Mouse (Mus musculus) bone marrow, adult 2 months (tissue): ENCODE data around the gene Ano8. TPM values are rescaled to one million over a fixed set of nuclear protein-coding genes. Genes with fewer than 3 reads are reported as not detected.
A peak's percentile ranks its signal among the peaks of the same experiment; 100 is the strongest.

Experiments used
- H3K27ac ChIP-seq: fragments of 200-500 bp; 2 replicates; pipeline ENCODE4 v1.5.1; 2012; ENCODE audit warnings: low read depth, mild to moderate bottlenecking, control low read depth, inconsistent platforms, low read length; ENCODE audit not compliant: control insufficient read depth, poor library complexity, insufficient read depth
- H3K4me1 ChIP-seq: fragments of 200-500 bp; 2 replicates; pipeline ENCODE4 v1.6.1; 2011; ENCODE audit warnings: low read length; ENCODE audit not compliant: control insufficient read depth, insufficient read depth
- H3K4me3 ChIP-seq: fragments of 200-500 bp; replicated peaks from 2 replicates; pipeline ENCODE3; 2011; ENCODE audit warnings: mild to moderate bottlenecking, low read depth, low read length, control low read depth; ENCODE audit not compliant: control insufficient read depth
- CTCF ChIP-seq: fragments of 200-500 bp; IDR thresholded peaks from 2 replicates; pipeline ENCODE4 v1.5.1; 2011; ENCODE audit warnings: low read length, control low read depth; ENCODE audit not compliant: control insufficient read depth, insufficient read depth
- POLR2A ChIP-seq: fragments of 200-500 bp; IDR thresholded peaks from 2 replicates; pipeline ENCODE4 v1.6.1; 2011; ENCODE audit warnings: low read depth, mild to moderate bottlenecking, control low read depth, low read length, borderline replicate concordance; ENCODE audit not compliant: control insufficient read depth
- WGBS: fragments of 180-500 bp; shearing (Covaris S2); methylation state at CpG from one replicate; pipeline ENCODE4 v1.1.7; 2018; 5-methylcytosine and 5-hydroxymethylcytosine counted together
- polyA plus RNA-seq: library from polyadenylated mRNA; stranded (reverse); fragments of >200 nt; gene quantifications from 2 replicates; pipeline ENCODE4 v1.2.4, GENCODE M21; 2011; ENCODE audit warnings: low replicate concordance; ENCODE audit not compliant: missing spikeins, insufficient read depth, insufficient read length

Gene Ano8
- polyA plus RNA-seq, 1 experiment: 6.3 TPM

- WGBS: under 1% methylated on average over 22 of the region's 22 CpGs
- TF ChIP-seq CTCF (no peak), POLR2A (no peak)
- Histone ChIP-seq H3K27ac (peak overlapping the region; percentile 69; the same call in 1 of the 2 replicates), H3K4me1 (peaks cover 3% of the 10 kb centered on the region), H3K4me3 (peak overlapping the region; percentile 85)
These were observed 2.7 kb upstream of the Ano8 start for GRCm38 (mm10) chr8:71488454-71488853.

DNA sequence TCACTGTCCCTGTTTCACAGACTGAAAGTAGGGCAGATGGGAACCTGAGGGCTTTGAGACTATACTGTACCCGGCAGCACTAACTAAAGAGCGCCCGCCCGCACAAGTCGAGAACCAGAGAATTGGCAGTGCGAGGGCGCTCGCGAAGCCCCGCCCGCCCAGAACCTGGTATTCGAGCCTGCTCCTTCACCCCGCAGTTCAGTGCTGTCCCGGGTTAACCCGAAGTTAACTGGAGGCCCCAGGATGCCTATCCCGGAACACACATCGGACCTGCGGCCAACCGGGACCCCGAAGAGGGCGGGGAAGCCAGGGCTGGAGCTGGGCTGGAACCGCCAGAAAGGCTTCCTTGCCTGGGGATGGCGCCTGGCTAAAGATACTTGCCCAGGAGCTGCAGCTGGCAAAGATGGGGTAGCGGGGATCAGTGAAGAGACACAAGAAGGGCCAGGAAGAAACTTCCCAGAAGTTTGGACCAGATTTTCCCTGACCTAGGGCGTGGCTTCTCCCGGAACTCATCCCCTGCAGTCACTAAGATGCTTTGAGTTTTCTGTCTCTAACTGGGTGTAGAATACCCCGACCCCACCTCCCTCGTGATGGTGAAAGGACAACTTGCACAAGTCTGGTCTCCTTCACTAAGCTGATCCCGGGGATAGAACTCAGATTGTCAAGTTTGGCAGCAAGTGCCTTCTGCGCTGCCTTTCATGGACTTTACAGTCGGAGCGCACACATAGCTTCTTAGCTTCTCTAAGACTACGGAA lies 2.1 kb upstream of the Ano8 start, which contains the start of gene Gtpbp3:
Gtpbp3 (plus strand) TSS at position 413 of the 755 bp plus-strand sequence.
- TF ChIP-seq POLR2A: no peak; the same call in 1 of the 2 replicates
- under 1% methylated on average over 33 of the region's 33 CpGs for WGBS
- peak within 1 kb of the TSS; percentile 69 for H3K27ac ChIP-seq
- peak within 1 kb of the TSS; percentile 85 for H3K4me3 ChIP-seq
- H3K4me1 ChIP-seq: peaks cover 3% of the 10 kb centered on the region

DNA sequence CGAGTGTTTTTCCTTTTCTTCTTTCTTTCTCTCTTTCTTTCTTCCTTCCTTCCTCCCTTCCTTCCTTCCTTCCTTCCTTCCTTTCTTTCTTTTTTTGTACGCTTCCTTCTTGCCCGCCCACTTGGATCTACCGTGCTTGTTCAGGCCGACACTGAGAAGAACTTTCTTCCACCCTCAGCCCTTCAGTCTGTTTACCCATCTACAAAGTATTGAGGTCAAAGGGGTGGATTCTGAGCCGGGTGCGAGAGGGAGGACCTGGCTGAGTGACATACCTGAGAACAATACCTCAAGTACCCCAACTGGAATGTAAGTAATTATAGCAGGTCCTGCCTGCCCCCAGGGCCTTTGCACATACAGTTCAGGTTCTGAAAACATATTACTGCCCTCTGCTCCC lies 370 bp upstream of the Ano8 start:
- TF ChIP-seq POLR2A (no peak), CTCF (no peak)
- H3K4me3 ChIP-seq: no peak overlapping the region
- peaks cover 3% of the 10 kb centered on the region for H3K4me1 ChIP-seq
- 15% methylated on average over 7 of the region's 7 CpGs for WGBS
- H3K27ac ChIP-seq: no peak overlapping the region

DNA sequence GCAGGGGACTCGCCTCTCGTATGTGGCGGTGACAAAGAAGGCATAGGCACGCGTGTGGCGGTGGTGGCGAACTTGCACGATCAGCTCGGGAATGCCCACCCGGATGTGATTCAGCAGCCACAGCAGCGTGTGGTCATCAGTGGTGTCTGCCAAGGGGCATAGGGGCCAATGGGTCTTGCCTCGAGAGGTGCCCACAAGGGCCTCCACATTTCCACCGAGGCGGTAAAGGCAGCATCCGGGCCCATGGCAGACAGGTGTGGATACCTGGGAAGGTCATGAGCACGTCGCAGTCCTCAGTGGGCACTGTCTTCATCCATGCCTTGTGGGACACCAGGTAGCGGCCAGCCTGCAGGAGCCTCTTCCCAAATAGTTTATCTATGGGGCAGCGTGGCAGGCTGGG lies 1.0 kb downstream of the Ano8 start:
- TF ChIP-seq POLR2A: no peak
- TF ChIP-seq CTCF: no peak
- H3K4me1 ChIP-seq: peaks cover 3% of the 10 kb centered on the region
- H3K4me3 ChIP-seq: no peak overlapping the region
- no peak overlapping the region for H3K27ac ChIP-seq
- 93% methylated on average over 19 of the region's 19 CpGs for WGBS

DNA sequence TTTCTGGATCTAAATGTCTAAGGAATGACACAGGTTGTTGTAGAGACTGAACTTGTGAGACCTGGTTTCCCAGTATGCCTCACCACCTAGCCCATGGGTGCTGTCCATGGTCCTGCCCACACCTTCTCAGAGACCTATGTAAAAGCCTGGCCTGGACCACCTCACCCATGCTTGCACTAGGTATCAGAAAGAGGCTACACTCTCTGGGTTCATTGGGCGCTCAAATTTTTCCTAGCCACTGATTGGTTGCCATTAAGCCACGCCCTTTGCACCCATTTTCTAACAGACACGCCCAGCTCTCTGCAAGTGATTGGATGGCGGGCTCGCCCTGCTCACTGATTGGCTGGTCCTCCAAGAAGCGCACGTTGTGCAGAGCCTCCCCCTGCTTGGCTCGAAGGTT lies 1.8 kb downstream of the Ano8 start:
- H3K4me3 ChIP-seq: no peak overlapping the region
- TF ChIP-seq CTCF: no peak
- TF ChIP-seq POLR2A: no peak
- no peak overlapping the region for H3K27ac ChIP-seq
- peaks cover 3% of the 10 kb centered on the region for H3K4me1 ChIP-seq
- WGBS: 73% methylated on average over 8 of the region's 8 CpGs

DNA sequence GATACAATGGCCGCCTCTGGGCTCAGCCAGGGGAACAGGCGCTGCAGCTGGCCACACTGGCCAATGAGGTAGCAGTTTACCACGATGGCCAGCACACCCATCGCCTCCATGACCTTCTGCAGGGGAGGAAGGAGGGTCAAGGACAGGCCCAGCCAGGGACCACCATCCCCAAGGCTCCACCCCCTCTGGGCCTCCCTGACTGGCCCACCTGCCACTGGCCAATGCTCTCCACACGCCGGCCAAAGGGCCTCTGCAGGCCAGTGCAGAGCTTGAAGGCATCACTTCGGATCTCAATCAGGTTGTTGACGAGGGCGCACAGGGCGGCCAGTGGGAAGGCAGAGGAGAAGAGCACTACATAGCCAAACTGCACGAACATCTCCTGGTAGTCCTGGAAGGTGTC lies 6.8 kb downstream of the Ano8 start:
- 87% methylated on average over 11 of the region's 11 CpGs for WGBS
- H3K4me1 ChIP-seq: no peaks in the 10 kb centered on the region

GRCm38 (mm10) chr8:71477196-71477845 lies 8.4 kb downstream of the Ano8 start:
- Histone ChIP-seq H3K4me3 (no peak overlapping the region), H3K27ac (no peak overlapping the region), H3K4me1 (no peaks in the 10 kb centered on the region)
- TF ChIP-seq POLR2A (no peak), CTCF (peak; percentile 61)
- WGBS: 56% methylated on average over 14 of the region's 14 CpGs

More for the DNA sequence above, 6.8 kb downstream of the Ano8 start:
- no peak overlapping the region for H3K27ac ChIP-seq
- no peak overlapping the region for H3K4me3 ChIP-seq
- no peak for TF ChIP-seq POLR2A
- TF ChIP-seq CTCF: no peak

DNA sequence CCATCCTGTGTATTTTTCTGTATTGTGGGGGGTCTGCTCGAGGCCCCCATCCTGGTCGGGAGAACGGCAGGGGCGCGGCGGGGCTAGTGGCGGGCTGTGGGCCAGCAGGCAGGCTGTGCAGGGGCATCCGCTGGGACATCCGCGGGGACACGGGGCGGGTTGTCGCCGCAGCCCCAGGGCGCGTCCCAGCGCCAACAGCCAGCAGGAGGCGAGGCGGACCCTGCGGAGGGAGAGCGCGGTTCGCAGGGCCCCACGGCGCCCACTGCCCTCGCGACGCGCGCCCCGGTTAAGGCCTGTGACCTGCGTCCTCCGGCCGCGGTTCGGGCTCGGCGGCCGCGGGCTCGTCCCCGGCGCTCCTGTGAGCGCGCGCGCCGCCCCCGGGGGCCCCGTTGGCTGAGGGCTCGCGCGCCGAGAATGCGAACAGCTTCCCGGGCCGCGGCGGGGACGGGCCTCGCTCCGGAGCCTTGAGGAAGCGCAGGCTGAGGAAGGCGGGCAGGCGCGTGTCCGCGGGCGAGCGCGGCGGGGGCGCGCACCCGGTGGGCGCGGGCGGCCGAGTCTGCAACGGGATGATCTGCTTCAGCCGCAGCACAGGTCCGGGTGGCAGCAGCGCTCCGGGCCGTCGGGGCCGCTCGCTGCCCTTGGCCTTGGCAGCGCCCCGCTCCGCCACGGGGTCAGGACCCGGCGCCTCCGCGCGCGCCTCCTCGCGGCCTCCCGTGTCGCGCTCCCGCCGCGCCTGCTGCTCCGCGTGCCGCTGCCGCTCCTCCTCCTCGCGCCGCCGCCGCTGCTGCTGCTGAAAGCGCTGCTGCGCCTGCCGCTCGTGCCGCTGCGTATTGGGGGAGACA lies 9.4 kb downstream of the Ano8 start:
- under 1% methylated on average over 117 of the region's 121 CpGs for WGBS
- Histone ChIP-seq H3K4me3 (peak overlapping the region; percentile 69), H3K27ac (peak overlapping the region; percentile 79), H3K4me1 (no peaks in the 10 kb centered on the region)
- TF ChIP-seq CTCF (0 out of 2 replicates have a peak, but pooled peaks have one; percentile 7), POLR2A (no peak)
